Mouse (Mus musculus) heart, embryonic 16.5 days (tissue): ENCODE data around the gene Alx1. TPM values are rescaled to one million over a fixed set of nuclear protein-coding genes. Genes with fewer than 3 reads are reported as not detected.

Experiments used
- ATAC-seq: fragments of 200-750 bp; cut with Nextera tagmentation; replicated peaks from 2 replicates; pipeline ENCODE4 v1.8.0; 2017; ENCODE audit warnings: moderate number of reproducible peaks; ENCODE audit not compliant: insufficient read depth, low FRiP score; ENCODE audit errors: extremely low read depth
- H3K27ac ChIP-seq: fragments of 300-500 bp; sonication (generic); 2 replicates; pipeline ENCODE4 v1.5.1; 2014; ENCODE audit warnings: mild to moderate bottlenecking, low read length, control low read depth, moderate library complexity
- H3K27me3 ChIP-seq: fragments of 300-500 bp; sonication (generic); 2 replicates; pipeline ENCODE4 v1.6.1; 2014; ENCODE audit warnings: low read length, mixed read lengths; ENCODE audit not compliant: control insufficient read depth, insufficient read depth
- H3K36me3 ChIP-seq: fragments of 300-500 bp; sonication (generic); 2 replicates; pipeline ENCODE4 v1.6.1; 2014; ENCODE audit not compliant: control insufficient read depth, insufficient read depth
- H3K4me1 ChIP-seq: fragments of 300-500 bp; sonication (generic); 2 replicates; pipeline ENCODE4 v1.6.1; 2014; ENCODE audit warnings: low read length, mixed read lengths; ENCODE audit not compliant: control insufficient read depth, insufficient read depth
- H3K4me2 ChIP-seq: fragments of 300-500 bp; sonication (generic); 2 replicates; pipeline ENCODE4 v1.6.1; 2014; ENCODE audit warnings: low read depth, mild to moderate bottlenecking, control low read depth, low read length
- H3K4me3 ChIP-seq: fragments of 300-500 bp; sonication (generic); 2 replicates; pipeline ENCODE4 v1.5.1; 2014; ENCODE audit warnings: mild to moderate bottlenecking, control low read depth, low read length
- H3K9ac ChIP-seq: fragments of 300-500 bp; sonication (generic); 2 replicates; pipeline ENCODE4 v1.6.1; 2014; ENCODE audit warnings: low read length, control low read depth
- H3K9me3 ChIP-seq: fragments of 300-500 bp; sonication (generic); replicated peaks from 2 replicates; pipeline ENCODE4 v1.6.1; 2016; ENCODE audit warnings: low read length; ENCODE audit not compliant: control insufficient read depth
- WGBS: fragments of 180-500 bp; shearing (Covaris S2); extraction: QIAGEN DNeasy Blood & Tissue Kit; methylation state at CpG from one replicate; pipeline ENCODE4 v1.1.7; 2014; 5-methylcytosine and 5-hydroxymethylcytosine counted together
- polyA plus RNA-seq: library from polyadenylated mRNA; unstranded; fragments of >200 nt; fragmentation: Nextera tagmentation; extraction: Ambion mirVana; gene quantifications from 2 replicates; pipeline ENCODE4 v1.2.1, GENCODE M21; 2015

The Alx1 gene
- polyA plus RNA-seq, 1 experiment from 2014 or later = 0.55 TPM

DNA sequence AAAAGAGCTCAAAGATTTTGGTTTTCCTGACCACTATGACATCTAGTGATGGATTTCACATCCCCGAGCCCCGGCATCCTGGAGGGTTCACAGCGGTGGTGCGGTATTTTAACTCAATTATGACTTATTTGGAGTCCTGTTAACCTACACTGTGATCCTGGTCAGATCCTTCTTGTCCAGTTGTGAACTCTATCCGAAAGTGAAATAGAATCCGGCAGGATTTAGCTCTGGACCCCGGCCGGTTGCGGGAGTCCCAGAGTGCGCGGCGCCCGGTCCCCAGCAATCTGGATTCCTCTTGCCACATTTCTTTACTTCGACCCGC lies 2.1 kb downstream of the Alx1 start:
- 0% methylated on average over 15 of the region's 15 CpGs for WGBS
- H3K27me3 ChIP-seq = peaks cover 54% of the 10 kb centered on the region
- no peaks in the 10 kb centered on the region for H3K4me1 ChIP-seq
- H3K9me3 ChIP-seq = no peaks in the 10 kb centered on the region
- ATAC-seq = no peak
- H3K27ac ChIP-seq = no peak overlapping the region
- peak overlapping the region; percentile 59 for H3K4me3 ChIP-seq
- H3K9ac ChIP-seq = no peak overlapping the region
- H3K36me3 ChIP-seq = no peaks in the 10 kb centered on the region
- peak overlapping the region; percentile 83 for H3K4me2 ChIP-seq

DNA sequence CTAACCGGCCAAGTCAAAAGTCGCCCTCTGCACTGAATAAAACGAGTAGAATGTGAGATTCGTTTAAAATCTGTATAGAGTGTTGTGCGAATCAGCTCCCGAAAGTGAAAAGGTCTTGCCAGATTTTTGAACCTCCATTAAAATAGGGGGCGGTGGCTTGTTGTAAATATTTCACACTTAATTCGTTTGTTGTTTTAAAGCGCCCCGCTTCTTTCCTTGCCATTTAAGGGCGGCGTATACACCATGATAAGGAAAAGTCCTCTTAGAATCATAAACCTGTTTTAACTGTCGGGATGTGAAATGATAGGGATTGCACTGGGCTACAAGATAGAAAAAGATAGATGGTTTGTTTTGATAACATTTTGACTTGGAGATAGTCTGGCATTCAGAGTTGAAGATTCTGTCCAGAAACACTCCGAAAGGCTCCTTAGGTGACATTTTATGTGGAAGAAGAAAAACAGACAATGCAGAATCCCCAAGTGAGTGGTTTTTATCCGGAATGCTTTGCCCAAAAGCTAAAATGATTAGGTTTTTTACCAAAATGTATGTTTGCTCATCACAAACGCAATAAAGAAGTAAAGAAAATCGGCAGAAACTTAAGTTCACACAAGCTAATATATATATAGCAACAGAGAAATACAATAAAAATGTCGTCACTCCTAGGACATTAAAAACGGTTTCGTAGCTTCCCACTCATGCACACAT lies 2.6 kb downstream of the Alx1 start:
- WGBS = 1% methylated on average over 20 of the region's 20 CpGs

DNA sequence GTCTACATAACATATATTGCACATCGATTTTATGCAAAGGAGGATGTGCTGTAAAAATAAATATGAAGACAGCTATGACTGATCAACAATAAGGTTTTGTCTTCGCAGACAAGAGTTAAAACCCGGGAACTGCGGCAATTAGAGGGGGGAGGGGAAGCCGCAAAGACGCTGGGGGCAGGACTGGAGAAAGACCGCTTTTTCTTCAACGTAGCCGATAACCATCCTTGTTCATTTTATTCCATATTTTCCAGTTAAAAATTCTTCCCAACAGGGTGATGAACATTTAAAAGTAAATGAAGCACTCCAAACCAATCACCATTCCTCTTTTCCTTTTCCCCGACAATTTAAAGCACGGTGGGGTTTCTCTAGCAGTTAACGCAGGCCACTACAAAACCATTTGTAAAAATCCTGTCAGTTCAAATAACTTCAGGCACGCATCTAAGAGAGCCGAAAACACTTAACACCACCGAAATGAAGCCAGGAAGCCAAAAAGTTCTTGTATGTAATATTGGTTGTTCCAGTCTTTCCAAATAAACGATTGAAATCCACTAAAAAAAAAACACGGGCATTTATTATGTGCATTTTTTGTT lies 3.3 kb downstream of the Alx1 start:
- H3K36me3 ChIP-seq = no peaks in the 10 kb centered on the region
- H3K9me3 ChIP-seq = no peaks in the 10 kb centered on the region
- H3K27me3 ChIP-seq = peaks cover 48% of the 10 kb centered on the region
- no peak overlapping the region for H3K27ac ChIP-seq
- no peak for ATAC-seq
- no peak overlapping the region for H3K4me3 ChIP-seq
- no peak overlapping the region for H3K9ac ChIP-seq
- H3K4me1 ChIP-seq = no peaks in the 10 kb centered on the region
- 1% methylated on average over 17 of the region's 17 CpGs for WGBS
- H3K4me2 ChIP-seq = no peak overlapping the region

More for the DNA sequence above, 2.6 kb downstream of the Alx1 start:
- Histone ChIP-seq H3K4me3 (no peak overlapping the region; the same call in 1 of the 2 replicates), H3K27me3 (peaks cover 53% of the 10 kb centered on the region), H3K4me1 (no peaks in the 10 kb centered on the region), H3K9ac (no peak overlapping the region), H3K4me2 (no peak overlapping the region), H3K36me3 (no peaks in the 10 kb centered on the region), H3K9me3 (no peaks in the 10 kb centered on the region), H3K27ac (no peak overlapping the region)
- no peak for ATAC-seq

DNA sequence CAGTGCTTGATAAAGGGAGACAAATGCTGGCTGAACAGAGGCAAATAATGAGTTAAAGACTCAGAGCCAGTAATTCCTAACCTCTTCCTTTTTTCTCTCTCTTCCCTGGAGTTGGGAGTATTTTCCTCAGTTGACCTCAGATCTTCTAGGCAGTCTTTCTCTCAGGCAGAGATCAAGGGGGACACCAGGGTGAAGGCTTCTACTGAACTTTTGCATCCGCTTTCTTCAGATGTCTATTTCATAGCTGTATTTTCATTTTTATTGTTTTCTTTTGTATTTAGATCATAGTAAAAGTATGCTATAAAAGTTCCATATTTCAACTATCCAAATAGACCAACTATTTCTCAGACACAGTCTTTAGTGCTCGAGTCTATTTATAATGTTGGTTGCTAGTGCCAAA lies 27.5 kb downstream of the Alx1 start:
- no peak overlapping the region for H3K4me3 ChIP-seq
- WGBS = 66% methylated on average over 2 of the region's 2 CpGs
- H3K27me3 ChIP-seq = no peaks in the 10 kb centered on the region
- no peak for ATAC-seq
- no peaks in the 10 kb centered on the region for H3K4me1 ChIP-seq
- no peaks in the 10 kb centered on the region for H3K36me3 ChIP-seq
- H3K27ac ChIP-seq = no peak overlapping the region
- no peaks in the 10 kb centered on the region for H3K9me3 ChIP-seq
- no peak overlapping the region for H3K9ac ChIP-seq
- H3K4me2 ChIP-seq = no peak overlapping the region

DNA sequence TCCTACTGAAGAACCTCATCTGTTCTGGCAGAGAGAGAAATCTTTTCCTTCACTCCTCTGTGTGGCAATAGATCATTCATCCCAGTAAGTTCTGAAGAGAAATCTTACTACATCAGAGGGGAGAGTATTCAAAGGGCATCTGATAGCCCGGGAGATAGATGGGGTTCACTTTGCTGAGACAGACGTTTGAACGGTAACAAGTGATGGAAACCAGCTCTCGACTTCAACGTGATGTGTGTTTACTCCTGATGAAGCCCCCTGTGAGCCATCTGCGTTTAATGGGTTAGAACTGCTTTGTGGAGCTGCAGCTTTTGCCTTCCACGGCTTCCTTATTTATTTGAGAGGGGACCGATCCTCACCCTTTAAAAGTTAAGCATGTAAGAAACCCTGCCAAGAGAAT lies 29.1 kb downstream of the Alx1 start:
- Histone ChIP-seq H3K27ac (no peak overlapping the region), H3K4me3 (no peak overlapping the region)
- 13% methylated on average over 8 of the region's 8 CpGs for WGBS

DNA sequence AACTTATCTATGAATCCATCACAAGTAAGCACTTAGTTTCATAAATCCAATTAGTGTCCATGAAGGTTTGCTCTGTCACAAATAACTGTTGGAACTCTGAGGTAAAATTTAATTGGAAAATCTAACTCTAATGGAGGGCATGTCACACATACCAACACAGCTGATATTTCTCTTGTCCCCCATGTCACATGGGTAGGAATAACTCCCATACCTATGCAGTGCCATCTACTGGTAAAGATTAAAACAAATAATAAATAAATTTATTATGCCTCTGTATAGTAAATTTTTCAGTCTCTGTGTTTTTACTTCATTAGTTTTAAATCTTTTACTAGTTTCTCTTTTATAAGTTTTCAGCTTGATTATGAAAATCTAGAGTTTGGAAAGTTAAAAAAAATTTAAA lies 30.4 kb downstream of the Alx1 start:
- H3K9me3 ChIP-seq = no peaks in the 10 kb centered on the region
- H3K27ac ChIP-seq = no peak overlapping the region
- H3K4me1 ChIP-seq = no peaks in the 10 kb centered on the region
- no peaks in the 10 kb centered on the region for H3K27me3 ChIP-seq
- H3K4me2 ChIP-seq = no peak overlapping the region
- H3K4me3 ChIP-seq = no peak overlapping the region
- H3K9ac ChIP-seq = no peak overlapping the region
- no peaks in the 10 kb centered on the region for H3K36me3 ChIP-seq
- ATAC-seq = no peak

More for the DNA sequence above, 29.1 kb downstream of the Alx1 start:
- no peaks in the 10 kb centered on the region for H3K27me3 ChIP-seq
- H3K36me3 ChIP-seq = no peaks in the 10 kb centered on the region
- no peaks in the 10 kb centered on the region for H3K9me3 ChIP-seq
- no peak overlapping the region for H3K9ac ChIP-seq
- H3K4me1 ChIP-seq = no peaks in the 10 kb centered on the region
- no peak overlapping the region for H3K4me2 ChIP-seq
- no peak for ATAC-seq

DNA sequence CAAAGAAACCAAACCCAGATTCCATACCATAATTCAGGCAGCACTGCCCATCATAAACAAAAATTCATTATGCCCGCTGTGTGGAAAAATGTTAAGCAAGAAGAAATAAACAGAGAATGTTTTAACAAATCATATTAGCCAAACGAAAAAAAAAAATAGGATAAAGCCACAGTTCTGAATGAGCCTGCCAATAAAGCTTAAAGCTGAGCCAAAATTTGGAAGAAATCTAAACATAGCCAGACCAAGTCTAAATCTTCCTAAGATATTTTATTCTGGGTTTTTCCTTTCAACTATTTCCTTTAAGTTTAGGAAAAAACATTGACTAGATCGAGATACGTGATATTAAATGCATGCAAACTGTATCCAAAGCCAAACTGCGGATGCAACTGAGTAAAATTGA lies 54.9 kb downstream of the Alx1 start:
- H3K27me3 ChIP-seq = no peaks in the 10 kb centered on the region
- H3K9ac ChIP-seq = no peak overlapping the region
- ATAC-seq = no peak
- no peak overlapping the region for H3K4me2 ChIP-seq
- no peaks in the 10 kb centered on the region for H3K36me3 ChIP-seq
- no peaks in the 10 kb centered on the region for H3K9me3 ChIP-seq
- WGBS = 74% methylated on average over 5 of the region's 5 CpGs
- no peaks in the 10 kb centered on the region for H3K4me1 ChIP-seq
- H3K4me3 ChIP-seq = no peak overlapping the region
- no peak overlapping the region for H3K27ac ChIP-seq

DNA sequence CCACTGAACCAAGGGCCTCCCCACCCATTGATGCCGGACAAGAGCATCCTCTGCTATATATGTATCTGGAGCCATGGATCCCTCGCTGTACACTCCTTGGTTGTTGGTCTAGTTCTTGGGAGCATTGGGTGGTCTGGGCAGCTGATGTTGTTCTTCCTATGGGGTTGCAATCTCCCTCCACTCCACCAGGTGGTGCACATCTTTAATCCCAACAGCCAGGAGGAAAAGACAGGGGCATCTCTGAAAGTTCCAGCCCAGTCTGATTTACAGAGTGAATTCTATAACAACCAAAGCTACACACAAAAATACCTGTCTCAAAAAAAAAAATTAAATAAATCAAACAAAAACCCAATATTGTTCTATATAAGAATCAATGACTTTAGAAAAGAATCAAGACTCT lies 70.4 kb downstream of the Alx1 start:
- no peak for ATAC-seq
- Histone ChIP-seq H3K4me2 (no peak overlapping the region), H3K4me3 (no peak overlapping the region), H3K36me3 (no peaks in the 10 kb centered on the region), H3K27ac (no peak overlapping the region), H3K27me3 (no peaks in the 10 kb centered on the region), H3K9ac (no peak overlapping the region), H3K4me1 (no peaks in the 10 kb centered on the region), H3K9me3 (no peaks in the 10 kb centered on the region)
- 88% methylated on average over 2 of the region's 2 CpGs for WGBS
